Mouse (Mus musculus) MEL (cell line): Measurements from ENCODE around the gene Olfr1508. TPM values are rescaled to one million over a fixed set of nuclear protein-coding genes. Genes with fewer than 3 reads are reported as not detected.

Experiments
- polyA plus RNA-seq, 2 experiments: library from polyadenylated mRNA; stranded (reverse) in 1 of 2; unstranded in 1 of 2; fragments of >175 nt in 1 of 2; fragments of >200 nt in 1 of 2; gene quantifications; 2 replicates each; pipeline versions ENCODE4 v1.2.1 to v1.2.4; 2012; ENCODE audit warnings: low replicate concordance in 2 of 2, low read depth in 1 of 2; ENCODE audit not compliant: insufficient read length in 2 of 2, insufficient read depth in 1 of 2, missing spikeins in 1 of 2
- total RNA-seq: library from RNA; depleted of rRNA; stranded (reverse); fragments of 300-350 nt; gene quantifications from 2 replicates; pipeline ENCODE4 v1.2.3, GENCODE M21; 2012; rRNA removed

Gene Olfr1508
- total and polyA plus RNA-seq, 3 experiments: not detected

Other genes with a start within 250 kb of the Olfr1508 start
- gene Chd8, start 209.7 kb downstream of the Olfr1508 start, total RNA-seq: 46.5 and 47.5 TPM in 2 replicates
- gene Chd8, start 209.7 kb downstream of the Olfr1508 start, polyA plus RNA-seq: 10 to 100 TPM; 73.5 to 85.6 TPM
- 35.1 and 39.0 TPM in 2 replicates for gene Tox4, start 188.3 kb downstream of the Olfr1508 start, total RNA-seq
- 10 to 100 TPM in 1 of 2 experiments, not detected in 1; 42.2 TPM for gene Tox4, start 188.3 kb downstream of the Olfr1508 start, polyA plus RNA-seq
- gene Rab2b, start 187.9 kb downstream of the Olfr1508 start, total RNA-seq: 2.9 and 3.0 TPM in 2 replicates
- 1 to 10 TPM in 1 of 2 experiments, not detected in 1; 5.9 TPM for gene Rab2b, start 187.9 kb downstream of the Olfr1508 start, polyA plus RNA-seq
- 40.3 and 49.8 TPM in 2 replicates for gene Mettl3, start 162.4 kb downstream of the Olfr1508 start, total RNA-seq
- gene Mettl3, start 162.4 kb downstream of the Olfr1508 start, polyA plus RNA-seq: 10 to 100 TPM in 1 of 2 experiments, not detected in 1; 50.7 TPM
- gene Sall2, start 138.7 kb downstream of the Olfr1508 start, total RNA-seq: not detected in 2 replicates
- not detected for gene Sall2, start 138.7 kb downstream of the Olfr1508 start, polyA plus RNA-seq
- gene Olfr1513, start 111.1 kb downstream of the Olfr1508 start, total RNA-seq: 0.08 TPM in 1 of 2 replicates, not detected in the other
- not detected for gene Olfr1513, start 111.1 kb downstream of the Olfr1508 start, polyA plus RNA-seq
- gene Olfr1512, start 88.3 kb downstream of the Olfr1508 start, total RNA-seq: 0.23 TPM in 2 replicates
- gene Olfr1512, start 88.3 kb downstream of the Olfr1508 start, polyA plus RNA-seq: under 1 TPM in 1 of 2 experiments, not detected in 1; 0.24 TPM
- gene Olfr1511, start 70.1 kb downstream of the Olfr1508 start, total RNA-seq: not detected in 2 replicates
- gene Olfr1511, start 70.1 kb downstream of the Olfr1508 start, polyA plus RNA-seq: not detected
- not detected in 2 replicates for gene Olfr1510, start 53.1 kb downstream of the Olfr1508 start, total RNA-seq
- gene Olfr1510, start 53.1 kb downstream of the Olfr1508 start, polyA plus RNA-seq: not detected
- gene Olfr1509, start 24.5 kb downstream of the Olfr1508 start, total RNA-seq: not detected in 2 replicates
- gene Olfr1509, start 24.5 kb downstream of the Olfr1508 start, polyA plus RNA-seq: not detected
- gene Olfr1507, start 28.3 kb upstream of the Olfr1508 start, total RNA-seq: not detected in 2 replicates
- not detected for gene Olfr1507, start 28.3 kb upstream of the Olfr1508 start, polyA plus RNA-seq